Mouse (Mus musculus): Measurements from ENCODE around the gene Lcn2. TPM values are rescaled to one million over a fixed set of nuclear protein-coding genes. Genes with fewer than 3 reads are reported as not detected.
"Not testable (repeated sequence)": the region's sequence is repeated elsewhere in the genome, so short reads cannot be mapped to it uniquely, and the experiment has no call there.

Lcn2 gene
- polyA plus RNA-seq, 1 experiment from 2014 or later = not detected

GRCm38 (mm10) chr2:32380001-32380500 is 8.0 kb downstream of the Lcn2 start:
- Histone ChIP-seq H3K36me3 (peaks cover 46% of the 10 kb centered on the region), H3K9me3 (no peaks in the 10 kb centered on the region), H3K4me1 (peaks cover 37% of the 10 kb centered on the region), H3K27me3 (ENCODE audit: insufficient read depth, poor library complexity, severe bottlenecking) (peaks cover 40% of the 10 kb centered on the region), H3K4me3 (no peak overlapping the region), H3K27ac (no peak overlapping the region)
- no peak for DNase-seq (ENCODE audit: low spot score)
- 89% methylated on average over 7 of the region's 7 CpGs for WGBS

GRCm38 (mm10) chr2:32376963-32377362 is 11.1 kb downstream of the Lcn2 start:
- DNase-seq (ENCODE audit: low spot score) = no peak
- 88% methylated on average over 10 of the region's 10 CpGs for WGBS
- Histone ChIP-seq H3K9me3 (no peaks in the 10 kb centered on the region), H3K27ac (no peak overlapping the region), H3K27me3 (ENCODE audit: insufficient read depth, poor library complexity, severe bottlenecking) (peaks cover 13% of the 10 kb centered on the region), H3K4me1 (peaks cover 43% of the 10 kb centered on the region), H3K4me3 (no peak overlapping the region), H3K36me3 (peaks cover 75% of the 10 kb centered on the region)

GRCm38 (mm10) chr2:32375317-32375940 is 12.6 kb downstream of the Lcn2 start:
- H3K4me1 ChIP-seq = peaks cover 29% of the 10 kb centered on the region
- H3K27ac ChIP-seq = no peak overlapping the region
- 72% methylated on average over 13 of the region's 13 CpGs for WGBS
- no peaks in the 10 kb centered on the region for H3K9me3 ChIP-seq
- DNase-seq (ENCODE audit: low spot score) = no peak
- H3K27me3 ChIP-seq (ENCODE audit: insufficient read depth, poor library complexity, severe bottlenecking) = peaks cover 12% of the 10 kb centered on the region
- peak overlapping the region; percentile 27; the same call in 1 of the 2 replicates for H3K4me3 ChIP-seq
- H3K36me3 ChIP-seq = peaks cover 91% of the 10 kb centered on the region

GRCm38 (mm10) chr2:32374191-32374590 is 13.9 kb downstream of the Lcn2 start:
- Histone ChIP-seq H3K4me1 (peaks cover 27% of the 10 kb centered on the region), H3K4me3 (no peak overlapping the region), H3K27me3 (ENCODE audit: insufficient read depth, poor library complexity, severe bottlenecking) (peaks cover 5% of the 10 kb centered on the region; the same call in 1 of the 2 replicates), H3K27ac (no peak overlapping the region), H3K36me3 (peaks cover 98% of the 10 kb centered on the region), H3K9me3 (no peaks in the 10 kb centered on the region)
- no peak for DNase-seq (ENCODE audit: low spot score)
- 79% methylated on average over 10 of the region's 10 CpGs for WGBS

GRCm38 (mm10) chr2:32367315-32367714 is 20.7 kb downstream of the Lcn2 start:
- Histone ChIP-seq H3K9me3 (no peaks in the 10 kb centered on the region), H3K4me3 (no peak overlapping the region), H3K4me1 (peaks cover 17% of the 10 kb centered on the region), H3K36me3 (peaks cover 74% of the 10 kb centered on the region), H3K27me3 (ENCODE audit: insufficient read depth, poor library complexity, severe bottlenecking) (no peaks in the 10 kb centered on the region), H3K27ac (no peak overlapping the region)
- WGBS = 92% methylated on average over 5 of the region's 5 CpGs
- no peak for DNase-seq (ENCODE audit: low spot score)

- DNase-seq (ENCODE audit: low spot score) = no peak
- H3K27me3 ChIP-seq (ENCODE audit: insufficient read depth, poor library complexity, severe bottlenecking) = no peaks in the 10 kb centered on the region
- H3K4me3 ChIP-seq = peak overlapping the region; percentile 78
- H3K4me1 ChIP-seq = peaks cover 28% of the 10 kb centered on the region
- H3K27ac ChIP-seq = no peak overlapping the region
- WGBS = 83% methylated on average over 8 of the region's 8 CpGs
- H3K9me3 ChIP-seq = no peaks in the 10 kb centered on the region
- H3K36me3 ChIP-seq = peaks cover 42% of the 10 kb centered on the region
These were observed 23.9 kb downstream of the Lcn2 start for GRCm38 (mm10) chr2:32364121-32364520.

- H3K27ac ChIP-seq = peak overlapping the region; percentile 92
- H3K36me3 ChIP-seq = peaks cover 38% of the 10 kb centered on the region
- no peaks in the 10 kb centered on the region for H3K9me3 ChIP-seq
- H3K4me1 ChIP-seq = peaks cover 28% of the 10 kb centered on the region
- peak overlapping the region; percentile 78 for H3K4me3 ChIP-seq
- no peak for DNase-seq (ENCODE audit: low spot score)
- WGBS = 8% methylated on average over 19 of the region's 19 CpGs
- peaks cover 3% of the 10 kb centered on the region for H3K27me3 ChIP-seq (ENCODE audit: insufficient read depth, poor library complexity, severe bottlenecking)
These were observed 24.5 kb downstream of the Lcn2 start for GRCm38 (mm10) chr2:32363376-32364106.

- Histone ChIP-seq H3K27me3 (ENCODE audit: insufficient read depth, poor library complexity, severe bottlenecking) (peaks cover 9% of the 10 kb centered on the region), H3K4me1 (peaks cover 34% of the 10 kb centered on the region), H3K4me3 (peak overlapping the region; percentile 78), H3K36me3 (peaks cover 32% of the 10 kb centered on the region), H3K27ac (peak overlapping the region; percentile 92), H3K9me3 (no peaks in the 10 kb centered on the region)
- whole genome bisulfite sequencing = under 1% methylated on average over 53 of the region's 53 CpGs
- DNase-seq (ENCODE audit: low spot score) = peak; percentile 94
These were observed 25.2 kb downstream of the Lcn2 start for GRCm38 (mm10) chr2:32362817-32363340.

- DNase-seq (ENCODE audit: low spot score); H3K9me3 ChIP-seq: not testable (repeated sequence)
- H3K4me1 ChIP-seq = peaks cover 35% of the 10 kb centered on the region
- H3K36me3 ChIP-seq = peaks cover 26% of the 10 kb centered on the region
- peak overlapping the region; percentile 78 for H3K4me3 ChIP-seq
- H3K27me3 ChIP-seq (ENCODE audit: insufficient read depth, poor library complexity, severe bottlenecking) = peaks cover 15% of the 10 kb centered on the region
- WGBS = 36% methylated on average over 5 of the region's 5 CpGs
- peak overlapping the region; percentile 92 for H3K27ac ChIP-seq
These were observed 25.8 kb downstream of the Lcn2 start for GRCm38 (mm10) chr2:32362274-32362673.

- 1% methylated on average over 24 of the region's 24 CpGs for WGBS
- Histone ChIP-seq H3K36me3 (peaks cover 17% of the 10 kb centered on the region), H3K27ac (peak overlapping the region; percentile 83; the same call in 1 of the 2 replicates), H3K4me3 (peak overlapping the region; percentile 65), H3K4me1 (peaks cover 36% of the 10 kb centered on the region), H3K27me3 (ENCODE audit: insufficient read depth, poor library complexity, severe bottlenecking) (peaks cover 15% of the 10 kb centered on the region), H3K9me3 (no peaks in the 10 kb centered on the region)
- DNase-seq (ENCODE audit: low spot score) = peak; percentile 87
These were observed 26.6 kb downstream of the Lcn2 start for GRCm38 (mm10) chr2:32361437-32361836.

GRCm38 (mm10) chr2:32360741-32361140 is 27.3 kb downstream of the Lcn2 start:
- peak; percentile 85 for DNase-seq (ENCODE audit: low spot score)
- Histone ChIP-seq H3K4me3 (peak overlapping the region; percentile 65), H3K36me3 (peaks cover 10% of the 10 kb centered on the region), H3K27ac (peak overlapping the region; percentile 10; the same call in 1 of the 2 replicates), H3K9me3 (no peaks in the 10 kb centered on the region), H3K4me1 (peaks cover 39% of the 10 kb centered on the region), H3K27me3 (ENCODE audit: insufficient read depth, poor library complexity, severe bottlenecking) (peaks cover 15% of the 10 kb centered on the region)
- WGBS = 5% methylated on average over 14 of the region's 14 CpGs

GRCm38 (mm10) chr2:32358381-32358780 is 29.7 kb downstream of the Lcn2 start:
- H3K27ac ChIP-seq = no peak overlapping the region
- DNase-seq (ENCODE audit: low spot score) = no peak
- H3K4me1 ChIP-seq = peaks cover 43% of the 10 kb centered on the region
- no peak overlapping the region for H3K4me3 ChIP-seq
- no peaks in the 10 kb centered on the region for H3K9me3 ChIP-seq
- H3K36me3 ChIP-seq = no peaks in the 10 kb centered on the region
- peaks cover 15% of the 10 kb centered on the region for H3K27me3 ChIP-seq (ENCODE audit: insufficient read depth, poor library complexity, severe bottlenecking)
- WGBS = 51% methylated on average over 10 of the region's 10 CpGs

- H3K9me3 ChIP-seq = no peaks in the 10 kb centered on the region
- no peak overlapping the region for H3K27ac ChIP-seq
- 67% methylated on average over 3 of the region's 3 CpGs for WGBS
These were observed 30.3 kb downstream of the Lcn2 start for GRCm38 (mm10) chr2:32357710-32358109.

More at GRCm38 (mm10) chr2:32357710-32358109, 30.3 kb downstream of the Lcn2 start:
- Histone ChIP-seq H3K36me3 (no peaks in the 10 kb centered on the region), H3K4me1 (peaks cover 47% of the 10 kb centered on the region), H3K27me3 (ENCODE audit: insufficient read depth, poor library complexity, severe bottlenecking) (peaks cover 18% of the 10 kb centered on the region), H3K4me3 (no peak overlapping the region)
- DNase-seq (ENCODE audit: low spot score) = no peak

Data from heart, embryonic 10.5 days (tissue).